Mouse (Mus musculus): Measurements from ENCODE around the gene Olfr1357.

DNA sequence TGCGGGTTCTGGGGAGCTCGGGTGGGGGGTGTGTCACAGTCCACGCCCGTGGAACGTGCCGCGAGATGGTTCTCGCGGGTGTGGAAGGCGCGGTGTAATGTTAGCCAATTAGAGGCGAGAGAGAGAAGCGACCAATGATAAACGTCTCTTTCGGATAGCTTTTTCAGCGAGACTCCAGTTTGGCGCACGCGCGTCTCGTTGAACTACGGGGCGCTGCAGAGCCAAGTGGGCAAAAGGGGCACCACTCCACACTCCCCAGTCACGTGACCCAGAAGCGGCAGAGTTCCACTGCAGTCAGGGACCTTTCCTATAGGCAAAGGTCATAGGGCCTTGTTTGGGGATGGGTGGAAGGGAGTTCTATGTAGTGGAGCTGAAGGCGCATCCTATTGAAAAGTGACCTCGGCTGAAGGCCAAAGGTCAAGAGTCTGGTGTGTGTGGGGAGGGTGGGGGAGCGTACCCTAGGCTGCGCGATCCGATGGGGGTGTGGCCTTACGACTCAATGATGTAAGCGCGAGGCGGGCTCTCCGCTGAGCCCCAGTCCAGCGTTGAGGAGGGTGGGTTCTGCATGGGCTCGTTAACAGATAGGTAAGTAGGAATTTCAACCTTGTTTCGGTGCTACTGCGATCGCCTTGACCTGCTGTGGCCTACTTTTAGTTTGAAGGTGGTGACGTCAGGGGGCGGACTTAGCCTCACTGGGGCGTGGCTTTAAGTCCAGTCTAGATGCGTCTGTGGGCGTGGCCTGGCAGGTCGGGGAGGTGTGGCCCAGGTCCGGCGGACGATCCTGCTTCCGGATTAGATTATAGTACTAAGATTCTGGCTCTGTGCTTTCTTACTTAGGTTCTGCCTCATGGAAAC, 43.4 kb downstream of the Olfr1357 start, which contains the start of gene Ilvbl:
- 0 out of 2 replicates have a peak, but pooled peaks have one; percentile 18 for TF ChIP-seq CTCF (IDR thresholded peaks at IDR 0.05)
- TF ChIP-seq POLR2A (IDR thresholded peaks at IDR 0.05; ENCODE audit: insufficient read depth, low read depth, low read length): peak; percentile 55
- TF ChIP-seq EP300 (IDR thresholded peaks at IDR 0.05; ENCODE audit: insufficient read depth, low read depth, low read length): 0 out of 2 replicates have a peak, but pooled peaks have one; percentile 40

All from heart, adult 2 months (tissue).